Mouse (Mus musculus) A20 (cell line): ENCODE results near the gene Trmt13.
"Not testable (repeated sequence)": the region's sequence is repeated elsewhere in the genome, so short reads cannot be mapped to it uniquely, and the experiment has no call there.

Experiments used
- DNase-seq: peaks from one replicate; pipeline ENCODE4 v3.0.0-alpha.2; 2011; ENCODE audit warnings: low read depth, low spot score

Trmt13 gene

GRCm38 (mm10) chr3:116614295-116614892 lies at the start of gene Trmt13:
Trmt13 (minus strand) TSS chr3:116614587.
- no peak for DNase-seq

- peak; percentile 98 for DNase-seq
Measured at GRCm38 (mm10) chr3:116662463-116662863, 48.1 kb upstream of the Trmt13 start, which contains the start of gene Mfsd14a. Mfsd14a (minus strand) TSS chr3:116662677.

DNA sequence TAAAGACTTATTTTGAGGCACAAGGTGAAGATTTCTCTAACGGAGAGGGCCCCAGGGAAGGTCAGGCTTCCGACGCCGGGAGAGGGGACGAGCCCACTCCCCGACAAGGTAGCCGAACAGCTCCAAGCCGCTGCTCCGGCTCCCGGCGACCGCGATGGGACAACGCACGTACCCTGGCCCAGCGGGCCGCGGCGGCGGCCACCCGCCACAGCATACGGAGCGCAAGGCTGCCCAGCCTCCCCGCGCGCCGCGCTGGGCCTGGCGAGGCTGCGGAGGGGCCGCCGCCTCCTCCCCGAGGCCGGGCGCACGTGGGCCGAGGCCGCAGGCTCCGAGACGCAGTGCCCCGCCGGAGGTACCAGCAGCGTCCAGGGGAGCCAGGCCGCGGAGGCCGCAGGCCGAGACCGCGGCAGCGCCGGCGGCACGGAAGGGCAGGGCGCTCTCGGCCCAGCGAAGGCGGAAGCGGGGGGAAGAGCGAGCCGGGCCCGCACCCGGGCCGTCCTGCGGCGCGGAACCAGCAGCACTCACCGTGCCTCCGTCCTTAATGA lies 47.6 kb upstream of the Trmt13 start:
- DNase-seq = no peak

DNA sequence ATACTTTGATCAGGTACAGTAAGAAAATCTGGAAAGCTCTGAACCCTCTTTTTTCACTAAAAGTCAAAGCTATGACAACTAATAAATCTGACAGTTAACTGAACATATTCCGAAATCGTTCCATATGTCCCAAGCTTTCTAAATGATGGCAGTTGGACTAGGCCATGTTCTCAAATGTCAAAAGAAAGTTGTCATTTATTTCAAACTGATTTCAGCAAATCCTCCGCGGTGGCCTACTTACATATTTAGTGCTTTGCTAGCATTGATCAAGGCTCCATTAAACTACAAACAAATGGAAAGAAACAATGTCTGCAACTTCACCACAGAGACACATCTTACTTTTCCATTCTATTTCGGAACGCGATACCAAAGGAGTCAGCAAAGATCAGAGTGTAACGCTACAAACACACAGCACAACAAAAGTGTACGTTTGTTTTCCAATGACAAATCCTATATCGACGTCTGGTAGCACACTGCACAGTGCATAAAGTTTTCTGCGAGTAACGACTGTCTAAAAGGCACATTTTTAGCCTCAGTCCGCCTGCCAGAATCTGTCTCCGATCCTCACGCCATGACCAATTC lies 47.0 kb upstream of the Trmt13 start:
- DNase-seq = peak; percentile 60

DNA sequence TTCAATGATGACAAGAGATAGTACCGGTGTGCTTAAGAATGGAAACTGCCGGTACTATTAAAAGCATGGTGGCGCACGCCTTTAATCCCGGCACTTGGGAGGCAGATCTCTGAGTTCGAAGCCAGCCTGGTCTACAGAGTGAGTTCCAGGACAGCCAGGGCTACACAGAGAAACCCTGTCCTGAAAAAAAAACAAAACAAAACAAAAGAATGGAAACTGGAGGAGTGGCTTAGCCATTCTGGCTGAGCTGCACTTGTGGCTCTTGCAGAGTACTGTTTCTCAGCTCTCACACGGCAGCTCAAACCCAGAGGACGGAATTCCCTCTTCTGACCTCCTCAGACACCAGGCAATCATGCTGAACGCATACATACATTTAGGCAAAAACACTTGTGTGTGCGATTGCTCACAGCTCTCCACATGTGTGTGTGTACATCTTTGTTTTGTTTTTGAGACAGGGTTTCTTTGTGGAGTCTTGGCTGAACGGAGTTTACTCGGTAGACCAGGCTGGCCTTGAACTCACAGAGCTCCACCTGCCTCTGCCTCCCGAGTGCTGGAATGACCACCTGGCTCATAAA lies 45.6 kb upstream of the Trmt13 start:
- DNase-seq = peak; percentile 58

DNA sequence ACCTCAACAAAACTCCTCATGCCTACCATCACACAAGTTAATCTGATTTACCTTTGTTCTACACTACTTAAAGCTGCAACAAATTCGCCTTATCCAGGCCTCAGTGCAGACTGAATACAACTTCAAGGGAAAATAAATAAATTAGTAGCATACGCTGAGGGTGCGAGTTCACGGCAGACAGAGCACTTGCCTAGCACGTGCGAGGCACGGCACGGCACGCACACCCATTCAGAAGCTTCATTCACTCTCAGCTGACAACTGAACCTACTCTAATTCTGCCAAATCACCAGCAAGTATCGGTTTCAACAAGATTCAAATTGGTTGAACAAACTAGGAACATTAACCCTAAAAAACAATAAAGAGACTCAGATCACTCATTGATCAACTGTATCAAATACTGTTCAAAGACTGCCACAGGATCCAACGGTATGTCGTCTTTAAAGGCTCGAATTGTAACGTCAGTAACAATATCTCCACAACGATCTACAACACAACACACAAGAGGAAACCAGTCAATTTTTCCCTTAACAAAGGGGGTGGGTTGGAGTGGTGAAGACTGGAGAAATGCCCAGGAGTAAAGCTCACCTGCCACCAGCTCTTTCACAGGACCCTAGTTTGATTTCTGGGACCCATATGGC lies 44.7 kb upstream of the Trmt13 start:
- DNase-seq = peak; percentile 71

DNA sequence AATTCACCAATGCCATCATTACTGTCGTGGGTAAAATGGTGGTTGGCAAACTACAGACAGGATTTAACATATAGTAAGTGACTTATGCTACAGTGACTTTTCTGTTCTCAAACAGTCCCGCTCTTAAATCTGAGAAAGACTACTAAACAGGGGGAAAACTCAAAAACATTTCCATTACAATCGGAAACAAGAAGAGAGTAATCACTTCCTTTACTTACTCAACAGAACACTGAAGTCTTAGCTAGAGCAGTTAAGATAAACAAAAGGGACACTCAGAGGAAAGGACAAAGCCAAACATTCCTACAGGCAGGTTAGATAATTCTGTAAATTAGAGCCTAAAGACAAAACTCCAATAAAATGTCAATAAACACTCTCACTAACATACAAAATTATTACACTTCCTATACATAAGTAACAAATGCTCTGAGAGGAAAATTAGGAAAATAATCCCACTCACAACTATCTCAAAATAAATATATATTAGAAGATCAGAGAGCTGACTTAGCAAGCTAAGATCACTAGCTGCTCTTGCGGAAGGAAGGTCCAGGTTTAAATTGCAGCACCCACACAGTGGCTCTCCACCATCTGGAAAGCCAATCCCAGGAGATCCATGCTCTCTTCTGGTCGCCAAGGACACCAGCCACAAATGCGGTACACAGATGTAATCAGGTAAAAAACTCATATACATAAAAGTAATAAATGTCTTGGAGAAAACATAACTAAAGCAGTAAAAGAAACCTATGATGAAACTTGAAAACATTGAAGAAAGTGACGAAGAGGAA lies 42.0 kb upstream of the Trmt13 start:
- DNase-seq = no peak

GRCm38 (mm10) chr3:116654051-116654450 lies 39.7 kb upstream of the Trmt13 start:
- not testable (repeated sequence) for DNase-seq

DNA sequence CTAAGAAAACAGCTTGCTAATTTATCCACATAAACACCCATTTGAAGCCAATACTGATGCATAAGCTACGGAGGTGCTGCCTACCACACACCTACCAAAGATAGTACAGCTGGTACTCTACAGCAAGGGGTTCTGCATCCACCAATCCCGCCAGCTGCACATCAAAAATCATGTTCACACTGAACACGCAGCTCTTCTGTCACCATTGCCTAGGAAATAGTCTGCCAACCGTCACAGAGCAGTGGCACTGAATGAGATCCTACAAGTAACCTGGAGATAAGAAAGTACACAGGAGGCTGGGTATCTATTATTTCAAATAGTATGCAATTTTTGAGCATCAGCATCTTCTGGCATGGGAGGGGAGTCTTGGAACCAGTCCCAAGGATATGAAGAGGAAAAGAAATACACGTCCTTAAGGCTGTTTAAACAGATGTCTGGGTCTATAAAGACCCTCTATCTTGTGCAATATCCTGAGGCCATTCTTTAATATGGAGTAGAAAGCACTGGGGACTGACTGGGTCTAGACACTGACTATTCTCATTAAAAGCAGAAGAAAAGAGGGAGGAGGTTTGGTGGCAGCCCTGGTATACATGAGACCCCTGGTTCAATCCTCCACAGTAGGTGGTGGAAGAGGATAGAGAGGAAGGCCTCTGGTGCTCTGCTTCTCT lies 39.0 kb upstream of the Trmt13 start:
- DNase-seq = no peak

- no peak for DNase-seq
Measured at GRCm38 (mm10) chr3:116652033-116652446, 37.7 kb upstream of the Trmt13 start.

DNA sequence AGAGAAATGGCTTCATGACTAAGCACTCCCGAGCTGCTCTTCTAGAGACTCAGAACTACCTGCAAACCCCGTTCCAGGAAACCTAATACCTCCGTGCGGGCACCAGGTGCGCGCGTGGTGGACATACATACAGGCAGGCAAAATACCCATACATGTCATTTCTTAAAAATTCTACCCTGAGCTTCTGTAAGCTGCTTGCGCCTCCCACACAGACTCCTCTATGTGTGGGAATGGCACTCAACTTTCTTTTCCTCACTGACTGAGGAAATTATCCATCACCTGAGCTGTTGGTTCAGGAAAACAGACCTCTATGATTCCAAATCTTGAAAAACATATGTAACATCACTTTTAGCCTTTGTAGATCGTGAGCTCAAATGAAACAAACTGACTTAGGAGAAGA lies 36.3 kb upstream of the Trmt13 start:
- no peak for DNase-seq

GRCm38 (mm10) chr3:116648805-116649204 lies 34.4 kb upstream of the Trmt13 start:
- DNase-seq = no peak

DNA sequence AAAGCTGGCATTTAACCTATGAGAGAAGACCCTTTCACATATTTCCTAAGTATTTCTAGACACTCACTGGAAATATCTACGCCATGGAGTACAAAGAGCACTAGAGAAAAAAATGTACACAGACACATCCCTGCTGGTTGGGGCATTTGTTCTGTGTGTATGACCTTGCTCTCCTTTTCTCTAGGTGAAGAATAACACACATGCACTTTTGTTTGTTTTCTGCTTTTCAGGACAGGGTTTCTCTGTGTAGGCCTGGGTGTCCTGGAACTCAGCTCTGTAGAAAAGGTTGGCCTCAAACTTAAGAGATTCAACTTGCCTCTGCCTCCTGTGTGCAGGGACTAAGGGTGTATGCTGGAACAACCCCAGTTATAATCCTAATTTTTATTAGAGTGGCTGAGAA lies 32.0 kb upstream of the Trmt13 start:
- no peak for DNase-seq

DNA sequence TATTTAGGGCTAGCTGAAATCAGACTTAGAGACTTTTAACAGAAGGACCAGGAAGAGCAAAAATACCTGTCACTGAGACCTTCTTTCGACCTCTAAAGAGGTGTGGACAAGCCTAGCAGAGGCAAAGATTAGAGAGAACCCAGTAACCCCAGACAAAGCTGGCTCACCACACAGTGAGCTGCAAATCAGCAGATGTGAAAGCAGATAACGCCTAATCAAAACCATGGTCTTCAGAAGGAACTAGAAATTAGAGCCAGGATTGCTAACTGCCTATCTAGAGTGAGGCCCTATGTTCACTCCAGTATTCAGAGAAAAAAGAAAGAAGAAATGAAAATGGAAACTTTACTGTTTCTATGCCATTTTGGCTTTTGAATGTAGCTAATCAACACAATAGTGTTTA lies 28.0 kb upstream of the Trmt13 start:
- peak; percentile 39 for DNase-seq

DNA sequence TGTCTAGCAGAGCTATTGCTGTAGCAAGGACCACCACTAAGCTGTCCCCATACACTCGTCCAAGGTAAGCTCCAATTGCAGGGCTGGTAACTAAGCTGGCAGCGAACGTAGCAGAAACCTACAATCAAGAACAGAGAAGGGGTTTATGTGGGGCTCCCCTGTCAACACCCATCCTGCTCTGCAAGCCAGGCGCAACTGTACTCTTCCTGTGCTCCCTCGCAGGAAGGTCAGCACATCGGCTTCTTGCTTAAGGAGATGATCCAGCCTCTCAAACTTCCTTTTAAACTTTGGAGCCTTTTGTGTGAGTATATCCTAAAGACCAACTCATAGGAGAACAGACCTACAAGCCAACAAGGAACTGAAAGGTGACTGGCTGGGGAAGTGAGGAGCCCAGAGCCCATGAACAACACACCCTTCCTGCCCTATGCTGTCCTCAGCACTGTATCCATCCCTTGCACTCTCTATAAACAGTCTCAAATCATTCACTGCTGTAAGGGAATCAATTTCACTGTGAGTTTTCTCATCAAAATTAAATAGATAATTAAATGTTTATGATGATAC lies 27.5 kb upstream of the Trmt13 start:
- peak; percentile 32 for DNase-seq

DNA sequence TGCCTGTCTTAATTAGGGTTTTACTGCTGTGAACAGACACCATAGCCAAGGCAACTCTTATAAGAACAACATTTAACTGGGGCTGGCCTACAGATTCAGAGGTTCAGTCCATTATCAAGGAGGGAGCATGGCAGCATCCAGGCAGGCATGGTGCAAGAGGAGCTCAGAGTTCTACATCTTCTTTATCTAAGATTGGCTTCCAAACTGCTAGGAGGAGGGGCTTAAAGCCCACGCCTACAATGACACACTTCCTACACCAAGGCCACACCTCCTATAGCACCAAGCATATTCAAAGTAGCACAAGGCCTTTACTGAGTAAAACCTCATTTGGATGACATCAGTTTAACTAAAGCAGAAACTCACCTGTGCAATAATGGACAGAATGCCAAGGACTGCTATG lies 25.6 kb upstream of the Trmt13 start:
- peak; percentile 27 for DNase-seq

DNA sequence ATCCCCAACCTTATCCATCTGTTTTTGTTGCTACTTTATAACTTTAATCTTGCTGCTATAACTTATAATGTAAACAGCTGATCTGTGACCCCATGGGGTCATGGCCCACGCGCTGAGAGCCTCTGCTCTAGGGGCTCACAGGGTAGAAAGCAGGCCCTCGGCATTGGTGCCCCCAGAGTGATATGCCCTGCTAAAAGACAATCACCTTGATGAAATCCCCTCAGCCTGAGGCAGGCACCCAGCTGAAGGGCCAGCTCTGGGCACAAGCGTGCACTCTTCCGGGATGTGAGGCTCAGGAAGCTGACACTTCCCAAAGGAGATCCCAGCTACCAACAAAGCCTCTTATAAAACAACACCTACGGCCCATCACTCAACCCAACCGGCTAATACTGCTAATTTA lies 24.2 kb upstream of the Trmt13 start:
- DNase-seq = no peak

GRCm38 (mm10) chr3:116637693-116638476 lies 23.5 kb upstream of the Trmt13 start:
- DNase-seq = no peak

GRCm38 (mm10) chr3:116635799-116636198 lies 21.4 kb upstream of the Trmt13 start:
- DNase-seq = no peak

- no peak for DNase-seq
Measured at GRCm38 (mm10) chr3:116634853-116635252, 20.5 kb upstream of the Trmt13 start.
